ENCODE assay signal across 17 mouse cellular contexts in the genomic region with DNA sequence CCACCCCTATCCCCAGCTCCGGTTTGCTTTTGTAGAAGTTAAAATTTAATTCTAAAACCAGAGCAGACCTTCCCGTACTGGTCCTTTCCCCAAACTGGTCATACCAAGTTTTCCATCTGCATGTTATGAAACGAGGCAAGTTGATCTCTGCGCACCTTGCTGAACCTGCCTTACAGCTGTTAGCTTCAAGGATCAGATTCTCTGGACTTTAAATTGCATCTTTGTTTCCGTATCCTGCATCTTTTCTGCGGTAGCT.
"Had no signal": no experiment of that assay in that cellular context is flagged by ENCODE, and none has a peak within 500 bp of the region (broad histone marks: within the 10 kb centered on the region; RNA-seq: fewer than 3 reads in every experiment).

No protein-coding gene starts in this region.

- H3K4me1 ChIP-seq: liver, embryonic 13.5 days had no signal

- H3K4me3 ChIP-seq: left cerebral cortex, adult 2 months; liver, embryonic 13.5 days; megakaryocyte, embryonic 14.5 days; midbrain, embryonic 10.5 days; midbrain, embryonic 13.5 days; myocyte; neural tube, embryonic 13.5 days; stomach, embryonic 15.5 days had no signal

- DNase-seq: layer of hippocampus, postnatal 36 days; liver, embryonic 13.5 days; lung, adult 2 months; retina, postnatal 1 day; right cerebral cortex, postnatal 25 days; spleen, adult 18-20 months; thymus, adult 18-20 months; thymus, postnatal 36 days had no signal

- H3K27me3 ChIP-seq: liver, embryonic 13.5 days; midbrain, embryonic 13.5 days; neural tube, embryonic 13.5 days; stomach, embryonic 15.5 days had no signal

- H3K27ac ChIP-seq: left cerebral cortex, adult 2 months; liver, embryonic 13.5 days; midbrain, embryonic 10.5 days; midbrain, embryonic 13.5 days; neural tube, embryonic 13.5 days; stomach, embryonic 15.5 days had no signal

- H3K9ac ChIP-seq: liver, embryonic 13.5 days; midbrain, embryonic 13.5 days; neural tube, embryonic 13.5 days; stomach, embryonic 15.5 days had no signal

- ATAC-seq: lung, postnatal 0 days; midbrain, embryonic 13.5 days; midbrain, embryonic 16.5 days had no signal

- H3K9me3 ChIP-seq: liver, embryonic 13.5 days; megakaryocyte, embryonic 14.5 days; midbrain, embryonic 10.5 days; midbrain, embryonic 13.5 days; neural tube, embryonic 13.5 days; stomach, embryonic 15.5 days had no signal

- H3K4me2 ChIP-seq: liver, embryonic 13.5 days; midbrain, embryonic 13.5 days; neural tube, embryonic 13.5 days; stomach, embryonic 15.5 days had no signal

- H3K36me3 ChIP-seq: midbrain, embryonic 13.5 days; neural tube, embryonic 13.5 days had no signal
